Mouse (Mus musculus) forebrain, embryonic 13.5 days (tissue): Measurements from ENCODE around the gene Cbl. TPM values are rescaled to one million over a fixed set of nuclear protein-coding genes. Genes with fewer than 3 reads are reported as not detected.

Source experiments
- ATAC-seq: fragments of 200-750 bp; cut with Nextera tagmentation; 2 replicates; pipeline ENCODE4 v1.8.0; 2017
- H3K27ac ChIP-seq: fragments of 300-500 bp; sonication (generic); 2 replicates; pipeline ENCODE4 v1.5.1; 2015; ENCODE audit warnings: inconsistent platforms, mild to moderate bottlenecking, moderate library complexity
- H3K27me3 ChIP-seq: fragments of 300-500 bp; sonication (generic); 2 replicates; pipeline ENCODE4 v1.6.1; 2015; ENCODE audit warnings: mild to moderate bottlenecking, inconsistent platforms
- H3K36me3 ChIP-seq: fragments of 300-500 bp; sonication (generic); 2 replicates; pipeline ENCODE4 v1.6.1; 2015; ENCODE audit warnings: mild to moderate bottlenecking, inconsistent platforms; ENCODE audit not compliant: poor library complexity, severe bottlenecking
- H3K4me1 ChIP-seq: fragments of 300-500 bp; sonication (generic); 2 replicates; pipeline ENCODE4 v1.6.1; 2015; ENCODE audit warnings: inconsistent platforms
- H3K4me2 ChIP-seq: fragments of 300-500 bp; sonication (generic); 2 replicates; pipeline ENCODE4 v1.6.1; 2015; ENCODE audit warnings: inconsistent platforms, mild to moderate bottlenecking, moderate library complexity
- H3K4me3 ChIP-seq: fragments of 300-500 bp; sonication (generic); 2 replicates; pipeline ENCODE4 v1.5.1; 2015; ENCODE audit warnings: mild to moderate bottlenecking, inconsistent platforms
- H3K9ac ChIP-seq: fragments of 300-500 bp; sonication (generic); 2 replicates; pipeline ENCODE4 v1.6.1; 2015; ENCODE audit warnings: mild to moderate bottlenecking, inconsistent platforms
- H3K9me3 ChIP-seq: fragments of 300-500 bp; sonication (generic); replicated peaks from 2 replicates; pipeline ENCODE4 v1.6.1; 2016; ENCODE audit warnings: inconsistent platforms
- WGBS: fragments of 180-500 bp; shearing (Covaris S2); methylation state at CpG from one replicate; pipeline ENCODE4 v1.1.7; 2015; 5-methylcytosine and 5-hydroxymethylcytosine counted together
- polyA plus RNA-seq: library from polyadenylated mRNA; unstranded; fragments of >200 nt; fragmentation: Nextera tagmentation; extraction: Ambion mirVana; gene quantifications from 2 replicates; pipeline ENCODE4 v1.2.1, GENCODE M21; 2015

Gene Cbl
- polyA plus RNA-seq, 1 experiment from 2014 or later = 25.2 TPM

GRCm38 (mm10) chr9:44177405-44177804 lies 56.4 kb downstream of the Cbl start:
- Histone ChIP-seq H3K4me2 (no peak overlapping the region), H3K9ac (no peak overlapping the region), H3K27me3 (no peaks in the 10 kb centered on the region), H3K4me3 (no peak overlapping the region), H3K9me3 (no peaks in the 10 kb centered on the region), H3K27ac (no peak overlapping the region), H3K36me3 (peaks cover 18% of the 10 kb centered on the region), H3K4me1 (no peaks in the 10 kb centered on the region)
- 93% methylated on average over 2 of the region's 2 CpGs for WGBS
- ATAC-seq = no peak

- Histone ChIP-seq H3K27me3 (no peaks in the 10 kb centered on the region), H3K36me3 (peaks cover 33% of the 10 kb centered on the region), H3K9me3 (no peaks in the 10 kb centered on the region), H3K4me3 (no peak overlapping the region), H3K27ac (no peak overlapping the region), H3K4me1 (no peaks in the 10 kb centered on the region), H3K4me2 (no peak overlapping the region), H3K9ac (no peak overlapping the region)
- no peak for ATAC-seq
- WGBS = 96% methylated on average over 1 of the region's 1 CpGs
These were observed 57.9 kb downstream of the Cbl start for GRCm38 (mm10) chr9:44175957-44176356.

- Histone ChIP-seq H3K4me3 (no peak overlapping the region), H3K9me3 (no peaks in the 10 kb centered on the region), H3K9ac (no peak overlapping the region), H3K4me1 (no peaks in the 10 kb centered on the region), H3K4me2 (no peak overlapping the region), H3K27me3 (no peaks in the 10 kb centered on the region), H3K36me3 (peaks cover 37% of the 10 kb centered on the region), H3K27ac (no peak overlapping the region)
- WGBS = 93% methylated on average over 6 of the region's 6 CpGs
- no peak for ATAC-seq
These were observed 58.3 kb downstream of the Cbl start for GRCm38 (mm10) chr9:44175556-44175955.

GRCm38 (mm10) chr9:44170691-44171151 lies 63.1 kb downstream of the Cbl start:
- Histone ChIP-seq H3K27me3 (no peaks in the 10 kb centered on the region), H3K27ac (no peak overlapping the region), H3K4me2 (no peak overlapping the region), H3K4me1 (no peaks in the 10 kb centered on the region), H3K9ac (no peak overlapping the region), H3K4me3 (no peak overlapping the region), H3K9me3 (no peaks in the 10 kb centered on the region), H3K36me3 (peaks cover 48% of the 10 kb centered on the region)
- no peak for ATAC-seq
- 88% methylated on average over 3 of the region's 3 CpGs for WGBS

GRCm38 (mm10) chr9:44168931-44169330 lies 64.9 kb downstream of the Cbl start:
- no peak for ATAC-seq
- 93% methylated on average over 5 of the region's 5 CpGs for WGBS
- Histone ChIP-seq H3K27me3 (no peaks in the 10 kb centered on the region), H3K9ac (no peak overlapping the region), H3K4me1 (no peaks in the 10 kb centered on the region), H3K27ac (no peak overlapping the region), H3K4me3 (no peak overlapping the region), H3K4me2 (no peak overlapping the region), H3K9me3 (no peaks in the 10 kb centered on the region), H3K36me3 (peaks cover 63% of the 10 kb centered on the region)

- Histone ChIP-seq H3K27ac (no peak overlapping the region), H3K27me3 (no peaks in the 10 kb centered on the region), H3K9me3 (no peaks in the 10 kb centered on the region), H3K4me3 (no peak overlapping the region), H3K36me3 (peaks cover 85% of the 10 kb centered on the region), H3K4me2 (no peak overlapping the region), H3K9ac (no peak overlapping the region), H3K4me1 (no peaks in the 10 kb centered on the region)
- 83% methylated on average over 3 of the region's 3 CpGs for WGBS
- ATAC-seq = no peak
These were observed 74.0 kb downstream of the Cbl start for GRCm38 (mm10) chr9:44159886-44160285.

GRCm38 (mm10) chr9:44147290-44147689 lies 86.6 kb downstream of the Cbl start:
- no peak for ATAC-seq
- Histone ChIP-seq H3K27me3 (no peaks in the 10 kb centered on the region), H3K4me2 (no peak overlapping the region), H3K9ac (no peak overlapping the region), H3K9me3 (no peaks in the 10 kb centered on the region), H3K4me3 (no peak overlapping the region), H3K27ac (no peak overlapping the region), H3K4me1 (no peaks in the 10 kb centered on the region), H3K36me3 (peaks cover 65% of the 10 kb centered on the region)
- WGBS = 60% methylated on average over 3 of the region's 3 CpGs

- H3K4me1 ChIP-seq = 0 out of 2 replicates have a peak, but pooled peaks cover 5% of the 10 kb centered on the region
- H3K9me3 ChIP-seq = no peaks in the 10 kb centered on the region
- no peak overlapping the region for H3K4me2 ChIP-seq
- no peaks in the 10 kb centered on the region for H3K27me3 ChIP-seq
- no peak overlapping the region for H3K27ac ChIP-seq
- peaks cover 59% of the 10 kb centered on the region for H3K36me3 ChIP-seq
- H3K9ac ChIP-seq = no peak overlapping the region
- no peak overlapping the region for H3K4me3 ChIP-seq
- no peak for ATAC-seq
These were observed 89.2 kb downstream of the Cbl start for GRCm38 (mm10) chr9:44144718-44145060.

GRCm38 (mm10) chr9:44144023-44144717 lies 89.7 kb downstream of the Cbl start:
- no peak overlapping the region for H3K4me3 ChIP-seq
- no peak overlapping the region for H3K9ac ChIP-seq
- no peak for ATAC-seq
- 0 out of 2 replicates have a peak, but pooled peaks cover 5% of the 10 kb centered on the region for H3K4me1 ChIP-seq
- H3K36me3 ChIP-seq = peaks cover 59% of the 10 kb centered on the region
- no peaks in the 10 kb centered on the region for H3K27me3 ChIP-seq
- H3K9me3 ChIP-seq = no peaks in the 10 kb centered on the region
- H3K27ac ChIP-seq = no peak overlapping the region
- H3K4me2 ChIP-seq = no peak overlapping the region
- 35% methylated on average over 6 of the region's 8 CpGs for WGBS

GRCm38 (mm10) chr9:44143421-44143820 lies 90.4 kb downstream of the Cbl start:
- 0 out of 2 replicates have a peak, but pooled peaks cover 5% of the 10 kb centered on the region for H3K4me1 ChIP-seq
- peaks cover 56% of the 10 kb centered on the region for H3K36me3 ChIP-seq
- H3K27me3 ChIP-seq = no peaks in the 10 kb centered on the region
- H3K9ac ChIP-seq = no peak overlapping the region
- no peaks in the 10 kb centered on the region for H3K9me3 ChIP-seq
- no peak for ATAC-seq
- 72% methylated on average over 5 of the region's 5 CpGs for WGBS
- H3K4me3 ChIP-seq = no peak overlapping the region
- no peak overlapping the region for H3K27ac ChIP-seq
- H3K4me2 ChIP-seq = no peak overlapping the region

GRCm38 (mm10) chr9:44141951-44142350 lies 91.9 kb downstream of the Cbl start:
- ATAC-seq = no peak
- Histone ChIP-seq H3K4me2 (no peak overlapping the region), H3K27ac (no peak overlapping the region), H3K9me3 (no peaks in the 10 kb centered on the region), H3K4me1 (0 out of 2 replicates have a peak, but pooled peaks cover 5% of the 10 kb centered on the region), H3K36me3 (peaks cover 57% of the 10 kb centered on the region), H3K27me3 (no peaks in the 10 kb centered on the region), H3K9ac (no peak overlapping the region), H3K4me3 (no peak overlapping the region)
- 58% methylated on average over 5 of the region's 5 CpGs for WGBS

GRCm38 (mm10) chr9:44137846-44138245 lies 96.0 kb downstream of the Cbl start:
- peaks cover 29% of the 10 kb centered on the region for H3K27me3 ChIP-seq
- ATAC-seq = no peak
- 79% methylated on average over 4 of the region's 4 CpGs for WGBS

More at GRCm38 (mm10) chr9:44137846-44138245, 96.0 kb downstream of the Cbl start:
- peaks cover 41% of the 10 kb centered on the region for H3K4me1 ChIP-seq
- no peak overlapping the region for H3K27ac ChIP-seq
- H3K4me2 ChIP-seq = no peak overlapping the region
- peaks cover 31% of the 10 kb centered on the region for H3K36me3 ChIP-seq
- no peak overlapping the region for H3K9ac ChIP-seq
- no peaks in the 10 kb centered on the region for H3K9me3 ChIP-seq
- no peak overlapping the region for H3K4me3 ChIP-seq
